Mouse (Mus musculus): ENCODE measurements around the gene Dcn. TPM values are rescaled to one million over a fixed set of nuclear protein-coding genes. Genes with fewer than 3 reads are reported as not detected.

Gene Dcn
- polyA plus RNA-seq, 1 experiment from 2014 or later, result 157 TPM

- Histone ChIP-seq H3K4me1 (ENCODE audit: insufficient read depth) (no peaks in the 10 kb centered on the region), H3K4me2 (ENCODE audit: low read depth, low read length) (no peak overlapping the region), H3K9ac (replicated peaks) (no peak overlapping the region), H3K9me3 (ENCODE audit: low read length) (no peaks in the 10 kb centered on the region), H3K36me3 (replicated peaks; ENCODE audit: insufficient read depth, low read length) (no peaks in the 10 kb centered on the region), H3K27ac (ENCODE audit: low read depth) (no peak overlapping the region), H3K4me3 (ENCODE audit: low read depth, low read length) (no peak overlapping the region), H3K27me3 (ENCODE audit: insufficient read depth, low read length) (no peaks in the 10 kb centered on the region)
- DNase-seq, result no peak
- no peak for TF ChIP-seq EP300 (IDR thresholded peaks at IDR 0.05; ENCODE audit: low read depth)
- no peak for TF ChIP-seq CTCF (IDR thresholded peaks at IDR 0.05; ENCODE audit: low read depth)
- 59% methylated on average over 2 of the region's 2 CpGs for WGBS (ENCODE audit: insufficient replicate concordance)
- no peak for ATAC-seq
Measured at GRCm38 (mm10) chr10:97484049-97484448, 4.6 kb downstream of the Dcn start.

DNA sequence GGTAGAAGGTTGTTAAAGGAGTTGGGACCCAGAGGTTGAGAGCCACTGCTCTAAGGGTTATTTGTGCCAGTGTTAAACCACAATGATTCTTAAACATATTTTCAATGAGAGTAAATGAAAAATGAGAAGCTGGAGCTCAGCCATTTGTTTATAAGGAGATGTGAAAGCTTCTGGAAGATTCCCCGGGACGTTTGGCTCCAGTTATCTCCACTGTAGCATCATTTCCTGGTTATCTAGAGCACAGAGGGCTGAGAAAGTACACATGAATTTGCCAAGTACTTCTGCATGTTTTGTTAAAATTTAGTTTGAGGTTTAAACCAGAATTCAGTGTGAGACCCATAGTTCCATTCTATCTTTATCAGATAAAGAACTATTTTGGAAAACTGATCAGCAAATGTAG lies 5.7 kb downstream of the Dcn start:
- ATAC-seq (no peak), DNase-seq (no peak)
- H3K36me3 ChIP-seq (replicated peaks; ENCODE audit: insufficient read depth, low read length), result no peaks in the 10 kb centered on the region
- no peaks in the 10 kb centered on the region for H3K9me3 ChIP-seq (ENCODE audit: low read length)
- TF ChIP-seq EP300 (IDR thresholded peaks at IDR 0.05; ENCODE audit: low read depth), result no peak
- TF ChIP-seq CTCF (IDR thresholded peaks at IDR 0.05; ENCODE audit: low read depth), result no peak
- no peak overlapping the region for H3K27ac ChIP-seq (ENCODE audit: low read depth)
- H3K4me3 ChIP-seq (ENCODE audit: low read depth, low read length), result no peak overlapping the region
- no peak overlapping the region for H3K9ac ChIP-seq (replicated peaks)
- H3K4me1 ChIP-seq (ENCODE audit: insufficient read depth), result no peaks in the 10 kb centered on the region
- no peak overlapping the region for H3K4me2 ChIP-seq (ENCODE audit: low read depth, low read length)
- no peaks in the 10 kb centered on the region for H3K27me3 ChIP-seq (ENCODE audit: insufficient read depth, low read length)
- 46% methylated on average over 2 of the region's 2 CpGs for WGBS (ENCODE audit: insufficient replicate concordance)

- ATAC-seq, result no peak
- Histone ChIP-seq H3K9me3 (ENCODE audit: low read length) (no peaks in the 10 kb centered on the region), H3K27ac (ENCODE audit: low read depth) (no peak overlapping the region), H3K36me3 (replicated peaks; ENCODE audit: insufficient read depth, low read length) (no peaks in the 10 kb centered on the region), H3K4me2 (ENCODE audit: low read depth, low read length) (no peak overlapping the region), H3K4me1 (ENCODE audit: insufficient read depth) (no peaks in the 10 kb centered on the region), H3K27me3 (ENCODE audit: insufficient read depth, low read length) (no peaks in the 10 kb centered on the region), H3K9ac (replicated peaks) (no peak overlapping the region), H3K4me3 (ENCODE audit: low read depth, low read length) (no peak overlapping the region)
- DNase-seq, result no peak
- no peak for TF ChIP-seq EP300 (IDR thresholded peaks at IDR 0.05; ENCODE audit: low read depth)
- TF ChIP-seq CTCF (IDR thresholded peaks at IDR 0.05; ENCODE audit: low read depth), result no peak
Measured at GRCm38 (mm10) chr10:97486085-97486484, 6.7 kb downstream of the Dcn start.

DNA sequence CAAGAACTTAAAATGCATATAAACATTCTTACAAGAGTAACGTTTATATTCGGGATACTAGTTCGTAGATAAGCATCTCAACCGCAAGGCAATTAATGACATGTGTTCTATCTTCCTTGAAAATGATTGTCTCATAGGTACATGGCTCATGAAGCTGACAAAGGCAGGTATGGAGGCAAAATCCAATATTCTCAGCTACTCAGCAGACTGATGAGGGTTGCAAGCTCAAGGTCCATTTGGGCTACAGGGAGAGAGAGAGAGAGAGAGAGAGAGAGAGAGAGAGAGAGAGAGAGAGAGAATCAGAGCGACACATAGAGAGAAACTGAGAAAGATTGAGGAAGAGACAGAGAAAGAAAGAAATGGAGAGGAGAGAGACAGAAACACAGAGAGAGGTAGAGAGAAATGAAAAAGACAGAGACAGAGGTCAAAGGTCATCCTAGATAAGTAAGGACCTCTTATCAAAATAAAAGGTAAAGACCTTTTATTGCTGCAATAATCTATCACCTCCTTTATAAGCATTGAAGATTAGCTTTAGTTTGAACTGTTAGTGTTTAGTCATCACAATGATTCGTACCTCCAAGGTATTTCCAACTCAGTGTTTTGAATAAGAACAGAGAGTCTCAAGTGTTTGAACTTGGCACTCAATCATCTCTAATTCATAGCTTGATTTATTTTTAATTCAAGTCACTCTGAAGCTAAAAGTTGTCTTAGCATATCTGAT lies 8.0 kb downstream of the Dcn start:
- no peak overlapping the region for H3K9ac ChIP-seq (replicated peaks)
- TF ChIP-seq EP300 (IDR thresholded peaks at IDR 0.05; ENCODE audit: low read depth), result no peak
- TF ChIP-seq CTCF (IDR thresholded peaks at IDR 0.05; ENCODE audit: low read depth), result no peak
- H3K27me3 ChIP-seq (ENCODE audit: insufficient read depth, low read length), result no peaks in the 10 kb centered on the region
- no peaks in the 10 kb centered on the region for H3K9me3 ChIP-seq (ENCODE audit: low read length)
- DNase-seq, result no peak
- no peak for ATAC-seq
- H3K4me2 ChIP-seq (ENCODE audit: low read depth, low read length), result no peak overlapping the region
- H3K4me1 ChIP-seq (ENCODE audit: insufficient read depth), result no peaks in the 10 kb centered on the region
- no peak overlapping the region for H3K27ac ChIP-seq (ENCODE audit: low read depth)
- WGBS (ENCODE audit: insufficient replicate concordance), result 78% methylated on average over 6 of the region's 6 CpGs
- H3K36me3 ChIP-seq (replicated peaks; ENCODE audit: insufficient read depth, low read length), result no peaks in the 10 kb centered on the region
- H3K4me3 ChIP-seq (ENCODE audit: low read depth, low read length), result no peak overlapping the region

- H3K27ac ChIP-seq (ENCODE audit: low read depth), result no peak overlapping the region
- ATAC-seq, result no peak
- no peak for DNase-seq
Measured at GRCm38 (mm10) chr10:97492367-97492980, 13.1 kb downstream of the Dcn start.

GRCm38 (mm10) chr10:97497646-97498045 lies 18.2 kb downstream of the Dcn start:
- WGBS (ENCODE audit: insufficient replicate concordance), result 63% methylated on average over 5 of the region's 5 CpGs
- no peak for ATAC-seq
- Histone ChIP-seq H3K9ac (replicated peaks) (no peak overlapping the region), H3K27ac (ENCODE audit: low read depth) (no peak overlapping the region), H3K4me1 (ENCODE audit: insufficient read depth) (no peaks in the 10 kb centered on the region), H3K36me3 (replicated peaks; ENCODE audit: insufficient read depth, low read length) (no peaks in the 10 kb centered on the region), H3K4me2 (ENCODE audit: low read depth, low read length) (no peak overlapping the region), H3K27me3 (ENCODE audit: insufficient read depth, low read length) (no peaks in the 10 kb centered on the region), H3K9me3 (ENCODE audit: low read length) (no peaks in the 10 kb centered on the region), H3K4me3 (ENCODE audit: low read depth, low read length) (no peak overlapping the region)
- TF ChIP-seq EP300 (IDR thresholded peaks at IDR 0.05; ENCODE audit: low read depth) (no peak), CTCF (IDR thresholded peaks at IDR 0.05; ENCODE audit: low read depth) (no peak)
- DNase-seq, result no peak

More at GRCm38 (mm10) chr10:97492367-97492980, 13.1 kb downstream of the Dcn start:
- H3K9ac ChIP-seq (replicated peaks), result no peak overlapping the region
- H3K9me3 ChIP-seq (ENCODE audit: low read length), result no peaks in the 10 kb centered on the region
- 62% methylated on average over 4 of the region's 4 CpGs for WGBS (ENCODE audit: insufficient replicate concordance)
- TF ChIP-seq CTCF (IDR thresholded peaks at IDR 0.05; ENCODE audit: low read depth) (no peak), EP300 (IDR thresholded peaks at IDR 0.05; ENCODE audit: low read depth) (no peak)
- no peak overlapping the region for H3K4me3 ChIP-seq (ENCODE audit: low read depth, low read length)
- no peaks in the 10 kb centered on the region for H3K27me3 ChIP-seq (ENCODE audit: insufficient read depth, low read length)
- no peaks in the 10 kb centered on the region for H3K36me3 ChIP-seq (replicated peaks; ENCODE audit: insufficient read depth, low read length)
- H3K4me2 ChIP-seq (ENCODE audit: low read depth, low read length), result no peak overlapping the region
- no peaks in the 10 kb centered on the region for H3K4me1 ChIP-seq (ENCODE audit: insufficient read depth)
